Comparison of ENCODE assay signal across 19 mouse cellular contexts in the genomic region with DNA sequence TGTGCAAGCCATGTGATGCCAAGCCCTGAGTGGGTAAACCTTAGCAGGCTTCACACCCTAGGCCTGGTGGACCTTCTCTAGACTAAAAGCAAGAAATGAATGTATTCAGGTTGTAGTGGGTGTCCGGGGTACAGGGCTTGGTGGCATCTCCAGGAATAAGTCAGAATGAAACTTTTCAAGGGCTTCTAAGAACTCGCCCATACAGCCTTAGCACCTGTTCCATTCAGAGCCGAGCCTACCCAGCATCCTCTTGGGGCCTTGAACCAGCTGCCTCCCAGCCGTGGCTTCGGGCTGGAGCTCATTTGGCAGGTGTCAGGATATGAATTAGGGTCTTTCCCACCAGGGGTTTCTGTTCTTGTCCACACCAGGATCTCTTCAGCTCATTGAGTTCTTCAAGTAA.
A peak's percentile ranks its signal among the peaks of the same experiment; 100 is the strongest.
DNase-seq lines count a peak whose midpoint lies in the region; ATAC-seq and TF ChIP-seq lines count a peak whose summit lies in the region.
"Had no signal": no experiment of that assay in that cellular context is flagged by ENCODE, and none has a peak within 500 bp of the region (broad histone marks: within the 10 kb centered on the region; RNA-seq: fewer than 3 reads in every experiment).

No protein-coding gene starts in this region.

- H3K9ac ChIP-seq in liver, adult 2 months (ENCODE audit: low read depth, low read length) = no peak overlapping the region
- H3K9ac ChIP-seq: embryonic facial prominence, embryonic 13.5 days; forebrain, embryonic 13.5 days; heart, embryonic 13.5 days; hindbrain, embryonic 15.5 days had no signal

- no peak for TF ChIP-seq CTCF in liver, adult 2 months (IDR thresholded peaks at IDR 0.05; ENCODE audit: low read depth, low read length)

- no peaks in the 10 kb centered on the region for H3K79me2 ChIP-seq in liver, adult 2 months (ENCODE audit: control insufficient read depth, insufficient read depth, low read length)
- H3K79me2 ChIP-seq in myocyte (ENCODE audit: control insufficient read depth, insufficient read depth) = no peaks in the 10 kb centered on the region

- H3ac ChIP-seq in myocyte (ENCODE audit: control insufficient read depth, insufficient read length) = no peak overlapping the region

- no peak overlapping the region for H3K4me3 ChIP-seq in liver, adult 2 months (ENCODE audit: insufficient read depth, low read depth, low read length)
- no peak overlapping the region for H3K4me3 ChIP-seq in myocyte
- H3K4me3 ChIP-seq: embryonic facial prominence, embryonic 13.5 days; forebrain, embryonic 13.5 days; heart, embryonic 13.5 days; hindbrain, embryonic 15.5 days had no signal

- TF ChIP-seq POLR2A in liver, adult 2 months (IDR thresholded peaks at IDR 0.05; ENCODE audit: extremely low read depth, insufficient read depth, low read length) = no peak
- no peak for TF ChIP-seq POLR2A in myocyte (IDR thresholded peaks at IDR 0.05; ENCODE audit: insufficient read length, low read depth)

- ATAC-seq in CD4-positive, CD25-positive, alpha-beta regulatory T cell, adult 4 months = peak; percentile 58
- no peak for ATAC-seq in inflammation-experienced regulatory T-cells, adult 6 months
- ATAC-seq: forebrain, embryonic 13.5 days had no signal

- H3K4me1 ChIP-seq in liver, adult 2 months (ENCODE audit: control insufficient read depth, insufficient read depth, low read length) = peaks cover 12% of the 10 kb centered on the region

- DNase-seq in liver, adult 2 months (ENCODE audit: extremely low read depth, low read depth, low spot score) = no peak
- DNase-seq in liver = no peak
- DNase-seq in thymus, postnatal 14 days = peak; percentile 43
- no peak for DNase-seq in ovary, postnatal 36 days (ENCODE audit: low spot score)
- no peak for DNase-seq in left cerebral cortex, adult 9 months (ENCODE audit: low spot score in 2 of 2)
- DNase-seq: adrenal gland, postnatal 10 days; cerebellum, adult 11 months; cerebellum, adult 9-10 months; cerebellum, postnatal 25 days; gastrocnemius, postnatal 36 days; heart, adult 11 months; heart, postnatal 36 days had no signal

- no peaks in the 10 kb centered on the region for H3K27me3 ChIP-seq in liver, adult 2 months (ENCODE audit: control insufficient read depth, insufficient read depth, low read length)
- peaks cover 14% of the 10 kb centered on the region for H3K27me3 ChIP-seq in myocyte (ENCODE audit: control insufficient read depth, insufficient read depth, insufficient read length)
- H3K27me3 ChIP-seq: embryonic facial prominence, embryonic 13.5 days; heart, embryonic 13.5 days; hindbrain, embryonic 15.5 days had no signal

- no peaks in the 10 kb centered on the region for H3K36me3 ChIP-seq in liver, adult 2 months (ENCODE audit: control insufficient read depth, insufficient read depth, low read length)
- no peaks in the 10 kb centered on the region for H3K36me3 ChIP-seq in myocyte (ENCODE audit: control insufficient read depth, insufficient read depth)
- H3K36me3 ChIP-seq: embryonic facial prominence, embryonic 13.5 days; heart, embryonic 13.5 days; hindbrain, embryonic 15.5 days had no signal

- peak overlapping the region; percentile 1; the same call in 1 of the 2 replicates for H3K27ac ChIP-seq in liver, adult 2 months (replicated peaks; ENCODE audit: insufficient read depth, low read depth, low read length)
- H3K27ac ChIP-seq: embryonic facial prominence, embryonic 13.5 days; forebrain, embryonic 13.5 days; heart, embryonic 13.5 days; hindbrain, embryonic 15.5 days had no signal

- WGBS in liver, adult 2 months = 83% methylated on average over 5 of the region's 5 CpGs

- no peak overlapping the region for H3K4me2 ChIP-seq in myocyte (ENCODE audit: low read depth)
- H3K4me2 ChIP-seq: embryonic facial prominence, embryonic 13.5 days; forebrain, embryonic 13.5 days; heart, embryonic 13.5 days; hindbrain, embryonic 15.5 days had no signal

TF ChIP-seq in myocyte, 11 proteins besides CTCF, POLR2A, EP300 and RAD21:
- TF ChIP-seq E2F4 (IDR thresholded peaks at IDR 0.05; ENCODE audit: insufficient read depth) (no peak), SRF (IDR thresholded peaks at IDR 0.05; ENCODE audit: control insufficient read depth, insufficient read length, low read depth) (no peak), MYOG (IDR thresholded peaks at IDR 0.05; ENCODE audit: control insufficient read depth in 1 of 3, insufficient read depth in 1 of 3, insufficient read length in 2 of 3, low read depth in 2 of 3) (peak in 2 of 3 experiments; percentile 36 to 62), MYOD1 (IDR thresholded peaks at IDR 0.05; ENCODE audit: control insufficient read depth in 1 of 3, insufficient read length in 2 of 3, low read depth in 2 of 3) (peak in 2 of 3 experiments; percentile 16 to 59), MAX (IDR thresholded peaks at IDR 0.05; ENCODE audit: low read depth) (no peak), TCF3 (IDR thresholded peaks at IDR 0.05; ENCODE audit: insufficient read length, low read depth) (no peak), USF1 (IDR thresholded peaks at IDR 0.05; ENCODE audit: low read depth) (no peak), POLR2AphosphoS2 (IDR thresholded peaks at IDR 0.05; ENCODE audit: insufficient read length, low read depth) (no peak), TCF12 (IDR thresholded peaks at IDR 0.05; ENCODE audit: insufficient read depth, poor library complexity, severe bottlenecking) (no peak), REST (IDR thresholded peaks at IDR 0.05; ENCODE audit: insufficient read depth, insufficient read length) (no peak)
